Mouse (Mus musculus): Measurements from ENCODE around the gene Gpsm2. TPM values are rescaled to one million over a fixed set of nuclear protein-coding genes. Genes with fewer than 3 reads are reported as not detected.

Gene Gpsm2
- total and polyA plus RNA-seq, 3 experiments = 9.7 to 11.2 (median 10.4) TPM

GRCm38 (mm10) chr3:108646036-108646435 is 76.1 kb downstream of the Gpsm2 start (continued):
- TF ChIP-seq ZNF384 (IDR thresholded peaks at IDR 0.05; ENCODE audit: low read depth, low read length) = no peak

DNA sequence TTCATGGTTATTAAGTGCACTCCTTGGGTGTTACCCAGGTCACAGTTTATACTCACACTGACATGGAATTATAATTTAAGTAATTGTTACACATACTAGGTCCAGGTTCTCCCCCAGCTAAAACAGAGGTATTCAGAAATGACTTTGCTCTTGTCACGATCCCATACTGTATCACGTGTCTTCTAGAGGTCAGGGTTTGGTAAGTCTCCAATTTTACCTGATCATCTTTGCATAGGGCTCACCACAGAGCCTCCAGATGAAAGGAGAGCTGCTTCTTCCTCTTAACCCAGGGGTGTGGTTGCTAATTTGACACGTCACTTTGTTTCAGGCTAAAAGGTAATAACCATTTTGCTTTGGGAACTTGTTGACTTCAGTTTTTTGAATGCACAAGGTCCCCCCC is 77.3 kb downstream of the Gpsm2 start:
- H3K27me3 ChIP-seq (replicated peaks) = no peaks in the 10 kb centered on the region
- dilution Hi-C loops (cut with MboI; ENCODE audit: extremely low pct_ligation_motif_present, extremely low pct_unique_long_range_greater_than_20kb, low sequenced_read_pairs) = no loop called here
- H3K9ac ChIP-seq (ENCODE audit: insufficient read depth, low read depth) = no peak overlapping the region
- peaks cover 0 to 12% of the 10 kb centered on the region in 2 experiments; a peak in 2 of 4 replicates for H3K4me1 ChIP-seq (ENCODE audit: control insufficient read depth in 1 of 2, insufficient read depth in 2 of 2)
- in situ Hi-C loops (cut with MboI; ENCODE audit: low pct_ligation_motif_present, low pct_unique_long_range_greater_than_20kb, low sequenced_read_pairs) = loop anchor here (10.0 kb wide), 1 partner anchor 90 kb away; no protein-coding TSS in a partner anchor
- H3K79me2 ChIP-seq (replicated peaks; ENCODE audit: control insufficient read depth, extremely low read depth, insufficient read depth, poor library complexity, severe bottlenecking) = no peaks in the 10 kb centered on the region
- no peak overlapping the region for H3K27ac ChIP-seq (ENCODE audit: insufficient read depth, low read depth)
- no peaks in the 10 kb centered on the region for H3K9me3 ChIP-seq (replicated peaks; ENCODE audit: low read length)
- no peak overlapping the region for H3K4me3 ChIP-seq (replicated peaks in 1 of 3; ENCODE audit: low read depth in 2 of 3, low read length in 2 of 3, poor library complexity in 1 of 3)
- DNase-seq (ENCODE audit: extremely low read depth) = peak; percentile 53
- H3K4me2 ChIP-seq (ENCODE audit: insufficient read depth, low read depth, poor library complexity, severe bottlenecking) = no peak overlapping the region
- TF ChIP-seq BHLHE40 (IDR thresholded peaks at IDR 0.05; ENCODE audit: low read depth, low read length) = peak; percentile 63
- no peak for TF ChIP-seq JUN (IDR thresholded peaks at IDR 0.05; ENCODE audit: insufficient read depth, low read depth, low read length)
- H3K36me3 ChIP-seq (replicated peaks in 1 of 2; ENCODE audit: control insufficient read depth in 1 of 2, insufficient read depth in 1 of 2, low read length in 1 of 2) = peaks cover 0 to 2% of the 10 kb centered on the region in 2 experiments

DNA sequence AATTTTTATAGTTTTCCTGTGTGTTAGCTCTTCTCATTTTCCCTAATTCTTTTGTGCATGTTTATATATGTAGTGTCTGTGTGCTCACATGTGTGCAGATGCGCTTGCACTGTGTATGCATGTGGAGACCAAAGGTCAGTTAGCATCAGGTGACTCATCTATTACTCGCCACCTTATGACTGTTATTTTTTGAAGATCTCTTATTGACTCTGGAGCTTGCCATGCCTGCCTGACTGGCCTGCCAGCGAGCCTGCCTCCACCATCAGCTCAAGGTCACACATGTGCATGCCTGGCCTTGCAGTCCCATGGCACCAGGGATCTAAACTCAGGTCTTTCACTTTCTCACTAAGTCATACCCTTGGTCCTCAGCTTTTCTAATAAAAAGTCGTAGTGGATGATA is 81.1 kb downstream of the Gpsm2 start:
- Histone ChIP-seq H3K36me3 (replicated peaks in 1 of 2; ENCODE audit: control insufficient read depth in 1 of 2, insufficient read depth in 1 of 2, low read length in 1 of 2) (peaks cover 0 to 2% of the 10 kb centered on the region in 2 experiments), H3K4me1 (ENCODE audit: control insufficient read depth in 1 of 2, insufficient read depth in 2 of 2) (peaks cover 0 to 12% of the 10 kb centered on the region in 2 experiments; a peak in 2 of 4 replicates), H3K9me3 (replicated peaks; ENCODE audit: low read length) (no peaks in the 10 kb centered on the region), H3K4me2 (ENCODE audit: insufficient read depth, low read depth, poor library complexity, severe bottlenecking) (no peak overlapping the region), H3K27me3 (replicated peaks) (no peaks in the 10 kb centered on the region), H3K4me3 (replicated peaks in 1 of 3; ENCODE audit: low read depth in 2 of 3, low read length in 2 of 3, poor library complexity in 1 of 3) (no peak overlapping the region), H3K79me2 (replicated peaks; ENCODE audit: control insufficient read depth, extremely low read depth, insufficient read depth, poor library complexity, severe bottlenecking) (no peaks in the 10 kb centered on the region), H3K9ac (ENCODE audit: insufficient read depth, low read depth) (no peak overlapping the region), H3K27ac (ENCODE audit: insufficient read depth, low read depth) (no peak overlapping the region)
- dilution Hi-C loops (cut with MboI; ENCODE audit: extremely low pct_ligation_motif_present, extremely low pct_unique_long_range_greater_than_20kb, low sequenced_read_pairs) = no loop called here
- TF ChIP-seq E2F4 (IDR thresholded peaks at IDR 0.05; ENCODE audit: insufficient replicate concordance, low read depth, low read length) (no peak), RCOR1 (conservative IDR thresholded peaks at IDR 0.05; ENCODE audit: low read depth, low read length) (no peak), KAT2A (IDR thresholded peaks at IDR 0.05; ENCODE audit: insufficient replicate concordance, low read length) (no peak), CHD1 (IDR thresholded peaks at IDR 0.05; ENCODE audit: low read depth, low read length) (no peak), MEF2A (IDR thresholded peaks at IDR 0.05; ENCODE audit: borderline replicate concordance, low read depth, low read length) (no peak), MYC (IDR thresholded peaks at IDR 0.05; ENCODE audit: low read depth, low read length) (no peak), POLR2A (IDR thresholded peaks at IDR 0.05; ENCODE audit: low read depth, low read length) (no peak), ELF1 (IDR thresholded peaks at IDR 0.05; ENCODE audit: low read depth, low read length) (no peak), ZC3H11A (IDR thresholded peaks at IDR 0.05; ENCODE audit: low read depth, low read length) (no peak), ZKSCAN1 (IDR thresholded peaks at IDR 0.05; ENCODE audit: borderline replicate concordance, low read depth, low read length) (no peak), BHLHE40 (IDR thresholded peaks at IDR 0.05; ENCODE audit: low read depth, low read length) (no peak), USF2 (conservative IDR thresholded peaks at IDR 0.05; ENCODE audit: low read depth, low read length) (no peak), CTCF (conservative IDR thresholded peaks at IDR 0.05 in 1 of 2, IDR thresholded peaks at IDR 0.05 in 1 of 2; ENCODE audit: low read depth in 2 of 2, low read length in 2 of 2) (no peak), EP300 (IDR thresholded peaks at IDR 0.05; ENCODE audit: low read length) (no peak), IRF4 (IDR thresholded peaks at IDR 0.05; ENCODE audit: low read depth, low read length) (no peak), TCF12 (IDR thresholded peaks at IDR 0.05; ENCODE audit: low read depth, low read length) (no peak), SMC3 (IDR thresholded peaks at IDR 0.05; ENCODE audit: low read depth, low read length) (no peak), ZNF384 (IDR thresholded peaks at IDR 0.05; ENCODE audit: low read depth, low read length) (no peak), MAX (IDR thresholded peaks at IDR 0.05; ENCODE audit: low read length) (no peak)
- DNase-seq (ENCODE audit: extremely low read depth) = no peak
- in situ Hi-C loops (cut with MboI; ENCODE audit: low pct_ligation_motif_present, low pct_unique_long_range_greater_than_20kb, low sequenced_read_pairs) = loop anchor here (10.0 kb wide), 1 partner anchor 86 kb away; no protein-coding TSS in a partner anchor
